Mouse (Mus musculus): Measurements from ENCODE around the gene Nppa. TPM values are rescaled to one million over a fixed set of nuclear protein-coding genes. Genes with fewer than 3 reads are reported as not detected.
A peak's percentile ranks its signal among the peaks of the same experiment; 100 is the strongest.
"Not testable (repeated sequence)": the region's sequence is repeated elsewhere in the genome, so short reads cannot be mapped to it uniquely, and the experiment has no call there.

Nppa gene
- total RNA-seq, 2 experiments from 2014 or later = 0.42 to 0.62 TPM

DNA sequence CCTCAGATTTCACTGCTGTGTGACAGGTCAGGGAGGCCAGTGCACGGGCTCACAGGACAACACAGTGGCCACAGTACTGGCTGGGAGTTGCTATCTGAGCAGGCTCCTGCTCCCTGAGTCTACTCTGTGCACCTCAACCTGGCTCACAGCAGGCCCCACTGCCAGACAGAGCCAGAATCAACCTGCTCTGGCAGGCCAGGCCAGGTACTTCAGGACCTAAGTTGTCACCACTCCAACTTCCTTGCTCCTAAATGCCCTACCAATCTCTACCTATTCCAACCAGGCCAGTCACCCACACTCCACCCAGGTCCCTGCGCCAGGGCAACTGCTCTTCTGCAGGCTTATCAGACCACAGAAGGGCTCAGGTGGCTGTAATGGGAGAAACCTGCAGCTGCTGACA is 9.1 kb downstream of the Nppa start:
- intact Hi-C loops (cut with DNase I) = loop anchor here (10.0 kb wide), 1 partner anchor 125 kb away; no protein-coding TSS in a partner anchor
- no peak for DNase-seq

DNA sequence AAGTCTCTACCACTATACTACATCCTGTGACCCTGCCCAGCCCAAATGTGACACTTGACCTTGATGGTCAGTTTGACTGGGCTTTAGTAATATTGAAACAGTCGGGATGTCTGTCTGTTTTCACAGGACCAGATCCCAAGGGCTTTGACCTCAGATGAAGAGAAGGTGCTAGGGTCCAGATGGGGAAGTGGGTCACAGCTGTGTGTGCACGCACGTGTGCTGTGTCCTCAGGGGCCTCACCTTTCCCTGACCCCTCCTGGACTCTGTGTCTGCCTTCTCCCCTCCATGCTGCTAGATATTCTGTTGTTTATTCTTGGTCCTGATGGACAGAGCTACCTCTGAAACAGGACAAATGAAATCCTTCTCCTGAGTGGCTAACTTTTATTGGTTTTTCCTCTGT is 10.8 kb downstream of the Nppa start:
- no peak for DNase-seq
- intact Hi-C loops (cut with DNase I) = loop anchor here (10.0 kb wide), 1 partner anchor 127 kb away; no protein-coding TSS in a partner anchor

DNA sequence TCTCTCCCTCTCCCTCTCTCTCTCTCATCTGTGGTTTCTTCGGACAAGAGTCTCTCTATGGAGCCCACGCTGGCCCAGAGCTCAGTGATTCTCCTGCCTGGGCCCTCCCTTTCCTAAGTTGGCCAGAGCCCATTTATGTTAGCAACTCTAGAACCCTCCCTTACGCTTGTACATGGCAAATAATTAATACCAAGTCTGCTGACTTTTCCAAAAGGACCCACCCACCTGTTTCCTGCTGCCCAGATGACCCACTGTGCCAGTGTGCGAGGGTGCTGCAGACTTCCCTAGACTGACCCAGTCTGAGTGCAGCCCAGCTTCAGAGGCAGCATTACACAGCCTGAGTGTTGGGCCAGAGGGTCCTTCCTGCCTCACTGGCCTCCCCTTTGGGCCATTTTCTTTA is 11.7 kb downstream of the Nppa start:
- intact Hi-C loops (cut with DNase I) = loop anchor here (10.0 kb wide), 1 partner anchor 127 kb away; no protein-coding TSS in a partner anchor
- no peak for DNase-seq

DNA sequence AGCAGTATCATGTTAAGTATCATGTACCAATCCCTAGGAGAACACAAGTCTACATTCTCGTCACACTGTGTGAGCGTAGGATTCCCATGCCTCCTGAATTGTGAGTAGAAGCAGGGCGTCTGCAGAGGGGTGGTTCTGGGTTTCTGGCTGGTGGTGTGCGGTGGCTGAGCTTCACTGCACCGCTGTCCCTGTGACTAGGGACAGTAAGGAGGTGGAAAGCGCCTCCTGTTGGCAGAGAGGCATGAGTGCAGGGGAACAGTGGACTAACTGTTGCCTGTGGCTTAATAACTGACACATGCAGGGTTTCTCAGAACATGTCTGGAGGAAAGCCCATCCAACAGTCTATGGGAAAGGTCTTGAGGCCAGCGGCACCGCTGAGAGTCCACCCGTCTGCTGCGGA is 14.9 kb downstream of the Nppa start:
- intact Hi-C loops (cut with DNase I) = loop anchor here (10.0 kb wide), 1 partner anchor 131 kb away; no protein-coding TSS in a partner anchor
- peak; percentile 17 for DNase-seq

DNA sequence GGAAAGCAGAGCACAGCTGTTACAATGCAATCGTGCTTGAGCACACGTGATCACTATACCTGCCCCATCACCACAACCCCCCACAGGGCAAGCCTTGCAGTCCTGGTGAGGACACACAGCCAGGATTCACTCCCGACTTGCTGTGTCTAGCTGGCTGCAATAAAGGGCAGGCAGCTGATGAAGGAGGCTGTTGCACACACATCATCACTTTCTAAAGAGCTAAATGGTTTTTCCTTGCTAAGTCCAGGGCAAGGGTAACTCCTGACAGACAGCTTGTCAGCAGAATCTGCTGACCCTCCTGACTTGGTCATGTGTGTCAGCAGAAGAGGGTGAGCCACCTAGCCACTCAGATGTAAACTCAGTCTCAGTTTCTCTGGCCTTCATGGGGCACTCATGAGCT is 16.5 kb downstream of the Nppa start:
- DNase-seq = no peak

DNA sequence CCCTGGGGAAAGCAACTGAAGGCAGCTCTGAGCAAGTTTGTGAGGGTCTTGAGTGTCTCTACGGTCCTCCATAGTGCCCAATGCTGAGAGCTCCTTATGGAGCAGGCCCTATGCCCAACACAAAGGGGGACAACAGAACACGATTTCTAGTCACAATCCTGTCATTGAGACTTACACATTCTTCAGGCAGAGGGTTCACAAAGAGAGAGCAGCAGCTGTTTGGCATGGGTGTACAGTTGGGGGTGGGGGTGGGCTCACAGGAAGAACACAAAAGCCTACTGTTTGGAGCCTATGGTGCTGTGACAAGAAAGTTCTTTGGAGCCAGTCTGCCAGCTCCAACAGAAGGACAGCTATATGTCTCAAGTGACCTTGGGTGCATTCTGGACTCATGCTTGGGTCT is 17.9 kb downstream of the Nppa start:
- intact Hi-C loops (cut with DNase I) = loop anchor here (10.0 kb wide), 1 partner anchor 134 kb away; no protein-coding TSS in a partner anchor

More for the DNA sequence above, 16.5 kb downstream of the Nppa start:
- intact Hi-C loops (cut with DNase I) = loop anchor here (10.0 kb wide), 1 partner anchor 132 kb away; no protein-coding TSS in a partner anchor

DNA sequence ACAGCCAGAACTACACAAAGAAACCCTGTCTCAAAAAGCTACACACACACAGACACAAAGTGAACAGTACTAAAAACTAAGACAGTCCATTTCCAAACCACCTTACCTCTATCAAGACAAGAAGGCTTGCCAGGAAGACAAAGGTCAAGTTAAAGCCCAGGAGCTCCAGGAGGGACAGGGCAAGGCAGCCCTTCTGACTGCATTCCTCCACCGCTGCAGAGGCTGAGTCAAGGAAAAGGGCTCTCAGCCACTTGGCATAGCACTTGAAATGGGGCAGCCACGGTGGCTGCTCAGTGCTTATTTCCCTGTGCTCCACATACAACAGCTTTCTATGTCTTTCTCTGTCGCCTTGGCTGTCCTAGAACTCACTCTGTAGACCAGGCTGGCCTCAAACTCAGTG is 23.5 kb downstream of the Nppa start:
- intact Hi-C loops (cut with DNase I) = no loop called here

More for the DNA sequence above, 17.9 kb downstream of the Nppa start:
- no peak for DNase-seq

DNA sequence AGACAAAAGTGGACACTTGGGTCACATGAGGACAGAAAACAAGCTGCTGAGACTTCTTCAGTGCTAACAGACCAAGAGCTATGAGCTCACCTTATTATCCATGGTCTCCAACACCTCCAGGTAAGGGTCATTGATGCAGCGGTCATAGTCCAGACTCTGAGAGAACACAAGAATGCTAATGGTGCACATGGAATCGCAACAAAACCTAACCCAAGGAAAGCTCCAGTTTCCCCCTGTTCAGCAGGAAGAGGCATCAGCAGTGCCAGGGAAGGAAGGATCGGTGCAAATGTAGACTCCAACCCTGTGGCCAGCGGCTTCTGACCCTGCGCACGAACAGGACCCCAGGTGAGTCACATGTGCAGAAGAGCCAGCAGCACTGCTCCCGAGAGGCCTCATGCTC is 28.8 kb downstream of the Nppa start:
- intact Hi-C loops (cut with DNase I) = no loop called here
- no peak for DNase-seq

More for the DNA sequence above, 23.5 kb downstream of the Nppa start:
- DNase-seq = no peak

DNA sequence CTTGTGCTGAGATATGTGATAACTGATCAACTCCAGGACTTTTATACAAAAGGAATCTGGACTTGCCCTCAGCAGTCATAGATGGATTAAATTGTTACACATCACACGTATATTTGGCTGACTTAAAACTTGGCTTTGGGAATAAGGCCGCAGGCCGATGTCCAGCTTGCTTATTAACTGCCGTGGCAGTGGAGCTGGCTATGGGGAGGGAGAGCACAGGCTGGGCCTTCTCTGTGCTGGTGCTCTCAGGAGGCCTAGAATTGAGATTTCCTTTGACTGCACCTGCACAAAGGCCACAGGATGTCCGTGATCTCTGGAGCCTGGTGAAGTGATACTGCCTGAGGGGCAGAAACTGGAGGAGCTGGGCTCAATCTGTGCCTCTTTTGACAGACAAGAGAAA is 30.0 kb downstream of the Nppa start:
- no peak for DNase-seq
- intact Hi-C loops (cut with DNase I) = no loop called here

DNA sequence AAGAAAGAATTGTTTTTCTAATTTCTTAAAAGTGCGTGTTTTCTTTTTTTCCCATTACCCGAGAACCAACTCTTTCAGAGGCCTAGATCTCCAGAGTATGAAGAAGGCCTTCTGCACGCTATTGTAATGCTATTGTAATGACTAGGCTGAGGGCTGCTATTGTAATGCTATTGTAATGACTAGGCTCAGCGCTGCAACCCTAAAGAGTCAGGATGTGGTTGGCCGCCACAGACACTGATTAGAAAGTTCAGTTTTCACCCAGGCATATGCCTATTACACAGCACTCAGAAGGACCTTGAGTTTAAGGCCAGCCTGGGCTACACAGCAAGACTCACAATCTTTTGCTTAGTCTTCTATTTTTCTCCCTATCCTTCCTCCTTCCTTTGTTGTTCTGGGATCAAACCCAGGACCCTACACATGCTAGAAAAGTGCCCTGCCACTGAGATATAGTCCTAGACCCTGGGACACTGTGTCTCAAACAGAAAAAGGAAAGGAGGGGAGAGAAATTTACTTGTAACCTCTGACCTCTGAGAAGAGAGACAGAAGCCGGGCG is 33.4 kb downstream of the Nppa start:
- intact Hi-C loops (cut with DNase I) = no loop called here
- no peak for DNase-seq

DNA sequence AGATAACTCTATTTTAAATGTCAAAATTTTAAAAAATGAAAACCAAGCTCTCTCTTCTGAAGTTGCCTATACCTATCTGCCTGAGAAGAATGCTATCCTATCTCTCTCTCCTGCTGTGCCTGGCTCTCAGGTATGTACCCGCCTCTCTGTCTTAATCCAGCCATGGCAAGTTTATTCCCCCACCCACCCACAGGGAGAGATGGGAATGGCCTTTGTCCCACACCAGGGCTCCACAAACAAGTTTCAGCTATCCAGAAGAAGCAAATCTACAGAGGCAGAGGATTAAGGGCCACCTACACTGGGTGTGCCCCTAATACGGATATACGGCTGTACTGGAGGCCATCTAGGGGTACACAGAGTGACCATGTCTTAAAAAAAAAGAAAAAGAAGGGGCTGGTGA is 34.9 kb downstream of the Nppa start:
- DNase-seq = no peak
- intact Hi-C loops (cut with DNase I) = no loop called here

DNA sequence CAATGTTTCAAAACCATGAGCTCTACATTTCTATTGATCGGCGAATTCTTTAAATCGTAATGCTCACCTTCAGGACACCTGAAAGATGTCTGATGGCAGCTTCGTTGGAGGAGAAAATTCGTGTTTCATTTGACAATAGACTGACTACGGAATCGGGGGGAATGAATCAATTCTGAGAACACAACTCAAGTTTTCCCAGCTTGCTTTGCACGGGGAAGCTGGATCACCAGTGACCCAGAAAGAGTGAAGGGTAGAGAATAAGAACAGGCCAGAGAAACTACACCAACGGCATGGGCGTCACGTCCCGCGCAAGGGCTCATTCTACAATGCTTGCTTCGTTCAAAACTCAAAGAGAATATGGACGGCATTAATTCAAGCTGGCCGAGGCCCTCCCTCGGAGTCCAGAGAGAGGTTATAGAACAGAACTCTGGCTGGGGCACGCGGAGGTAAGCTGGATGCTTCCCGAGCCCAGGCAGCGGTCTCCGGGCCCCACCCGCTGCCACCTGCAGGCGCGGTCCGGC is 37.6 kb downstream of the Nppa start:
- intact Hi-C loops (cut with DNase I) = no loop called here
- DNase-seq = no peak

DNA sequence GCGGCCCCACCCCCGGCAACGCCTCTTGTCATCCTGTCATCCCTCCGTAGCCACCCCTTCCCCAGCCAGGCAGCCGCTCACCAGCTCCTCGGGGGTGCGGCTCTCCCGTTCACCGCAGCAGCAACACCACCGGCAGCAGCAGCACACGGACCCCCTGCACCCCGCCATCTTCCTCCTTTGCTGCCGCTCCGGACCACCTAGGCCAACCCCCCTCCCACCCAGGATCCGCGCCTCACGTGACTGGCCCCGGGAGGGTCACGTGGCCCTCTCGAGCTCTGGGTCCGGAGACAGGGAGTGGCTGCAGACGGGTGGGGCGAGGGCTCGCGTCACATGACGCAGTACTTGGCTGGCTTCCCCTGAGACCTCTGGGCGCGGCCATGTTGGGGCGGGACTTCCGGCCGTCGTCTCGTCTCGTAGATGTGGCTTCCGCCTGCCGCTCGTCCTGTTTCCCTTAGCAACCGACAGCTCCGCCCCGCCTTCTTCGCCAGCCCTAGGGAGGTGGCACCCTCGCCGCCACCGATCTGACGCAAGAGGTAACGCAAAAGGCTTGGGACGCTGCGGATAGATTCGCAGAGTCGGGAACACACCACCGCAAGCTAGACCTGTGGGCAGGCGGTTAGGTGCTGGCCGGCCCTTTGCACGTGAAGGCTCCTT is 38.2 kb downstream of the Nppa start, which contains the start of the genes Clcn6 and Mthfr:
Clcn6 (minus strand) TSS at position 222 of the 654 bp plus-strand sequence.
Mthfr (plus strand) TSS at position 478 of the 654 bp plus-strand sequence.
- intact Hi-C loops (cut with DNase I) = no loop called here
- peak; percentile 100 for DNase-seq

DNA sequence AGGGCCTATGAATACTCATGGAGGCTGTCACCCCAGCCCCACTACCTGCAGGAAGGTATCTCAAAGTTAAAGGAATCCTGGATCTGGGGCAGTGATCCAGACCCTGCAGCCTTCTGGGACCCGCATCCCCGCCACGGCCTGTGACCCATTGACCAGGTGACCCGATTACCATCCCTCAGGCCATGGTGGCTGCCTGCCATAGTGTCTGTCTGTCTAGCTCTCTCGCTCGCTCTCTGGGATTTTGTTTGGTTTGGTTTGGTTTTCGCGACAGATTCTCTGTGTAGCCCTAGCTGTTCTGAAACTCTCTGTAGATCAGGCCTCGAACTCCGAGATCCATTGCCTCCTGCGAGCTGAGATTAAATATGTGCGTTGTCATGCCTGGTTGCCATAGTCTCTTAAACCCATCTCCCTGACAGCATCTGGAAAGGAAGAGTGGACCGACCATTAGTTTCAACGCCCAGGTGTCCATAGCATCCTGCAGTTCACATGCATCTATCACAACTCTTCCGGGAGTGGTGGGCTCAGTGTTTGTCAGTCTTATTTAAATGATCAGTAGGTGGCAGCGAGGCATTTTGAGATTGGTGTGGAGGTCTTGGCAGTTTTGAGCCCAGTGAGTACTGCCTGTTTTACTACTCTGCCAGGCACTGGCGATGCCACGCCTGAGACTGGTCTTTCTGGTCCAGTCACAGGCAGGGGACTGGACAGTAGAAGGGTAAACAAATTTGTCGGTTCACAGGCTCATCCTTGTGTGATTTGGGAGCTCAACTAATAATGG is 38.9 kb downstream of the Nppa start:
- intact Hi-C loops (cut with DNase I) = no loop called here
- peak; percentile 53 for DNase-seq

DNA sequence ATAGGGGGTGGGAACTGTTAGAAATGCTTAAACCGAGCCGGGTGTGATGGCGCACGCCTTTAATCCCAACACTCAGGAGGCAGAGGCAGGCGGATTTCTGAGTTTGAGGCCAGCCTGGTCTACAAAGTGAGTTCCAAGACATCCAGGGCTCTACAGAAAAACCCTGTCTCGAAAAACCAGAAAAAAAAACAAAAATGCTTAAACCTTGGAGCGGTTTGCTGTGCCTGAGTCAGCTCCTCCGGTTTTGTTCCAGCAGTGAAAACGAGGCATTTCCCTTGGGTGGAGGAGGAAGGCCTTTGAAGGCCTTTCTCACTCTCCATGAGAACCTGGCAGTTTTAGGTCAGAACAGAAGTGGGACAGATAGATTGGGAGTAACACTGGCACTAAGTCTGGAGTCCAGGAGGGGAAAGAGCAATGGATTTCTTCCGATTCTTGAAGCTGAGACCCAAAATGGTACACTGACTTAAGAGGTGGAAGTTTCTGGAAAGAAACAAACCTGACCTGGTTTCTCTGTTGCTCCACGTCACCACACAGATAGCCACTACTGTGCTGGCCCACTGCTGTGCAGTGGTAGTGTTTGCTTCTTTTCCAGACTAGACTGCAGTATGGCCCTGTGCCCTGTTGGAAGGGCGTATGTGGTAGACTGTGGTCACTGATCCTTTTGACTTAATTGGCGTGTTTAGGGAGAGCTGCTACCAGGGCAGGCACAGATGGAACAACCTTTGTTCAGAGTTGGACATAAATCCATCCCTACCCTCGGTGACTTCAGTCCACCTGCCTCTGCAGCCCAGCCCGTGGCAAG is 39.7 kb downstream of the Nppa start:
- DNase-seq = no peak
- intact Hi-C loops (cut with DNase I) = no loop called here

DNA sequence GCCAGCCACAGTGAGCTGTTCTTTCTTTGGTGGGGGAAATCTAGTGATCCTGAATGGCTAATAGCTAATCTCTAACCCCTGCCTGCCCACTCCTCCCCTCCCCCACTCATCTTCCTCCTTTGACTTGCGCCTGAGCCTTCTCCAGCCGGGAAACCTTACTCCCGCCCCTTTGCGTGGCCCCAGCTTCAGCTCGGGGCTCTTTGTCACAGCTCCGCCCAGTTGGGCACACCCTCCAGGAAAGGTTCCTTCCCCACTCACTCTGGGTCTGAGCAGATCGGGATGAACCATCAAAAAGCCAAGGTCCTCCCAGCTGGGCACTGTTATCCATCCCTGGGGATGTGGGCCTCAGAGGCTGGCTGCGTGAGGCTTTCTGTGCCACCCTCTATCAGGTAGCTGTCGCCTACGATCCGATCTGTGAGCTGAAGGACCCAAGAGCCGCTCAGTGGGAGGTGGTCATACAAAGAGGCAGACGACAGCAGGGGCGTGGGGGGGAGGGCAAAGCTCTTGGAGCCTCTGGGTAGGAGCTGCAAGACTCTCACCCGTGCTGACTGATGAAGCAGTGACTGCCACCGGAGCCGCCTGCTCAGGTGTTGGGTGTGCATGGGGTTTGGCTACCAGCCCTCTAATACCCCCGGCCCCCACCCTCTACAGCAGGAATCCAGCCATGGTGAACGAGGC is 40.5 kb downstream of the Nppa start:
- intact Hi-C loops (cut with DNase I) = no loop called here
- DNase-seq = peak; percentile 65

DNA sequence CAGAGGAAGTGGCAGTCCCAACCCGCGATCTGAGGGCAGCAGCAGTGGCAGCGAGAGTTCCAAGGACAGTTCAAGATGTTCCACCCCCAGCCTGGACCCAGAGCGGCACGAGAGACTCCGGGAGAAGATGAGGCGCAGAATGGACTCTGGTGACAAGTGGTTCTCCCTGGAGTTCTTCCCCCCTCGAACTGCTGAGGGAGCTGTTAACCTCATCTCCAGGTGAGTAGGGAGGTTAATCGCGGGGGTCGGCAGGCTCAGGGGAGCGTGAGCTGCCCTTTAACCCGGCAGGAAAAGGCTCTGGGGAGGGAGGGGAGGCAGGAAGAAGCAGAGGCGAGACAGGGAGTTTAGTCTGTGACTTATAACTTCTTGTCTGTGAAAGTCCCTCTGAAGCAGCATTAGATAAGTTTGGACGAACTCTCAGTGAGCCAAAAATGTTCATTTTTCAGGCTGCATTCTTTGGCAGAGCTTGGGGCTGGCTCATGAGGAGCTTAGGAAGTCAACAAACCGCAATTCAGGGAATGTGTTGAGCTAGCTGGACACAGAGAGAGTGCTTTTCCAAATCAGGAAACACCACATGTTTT is 41.2 kb downstream of the Nppa start:
- intact Hi-C loops (cut with DNase I) = no loop called here
- DNase-seq = no peak

DNA sequence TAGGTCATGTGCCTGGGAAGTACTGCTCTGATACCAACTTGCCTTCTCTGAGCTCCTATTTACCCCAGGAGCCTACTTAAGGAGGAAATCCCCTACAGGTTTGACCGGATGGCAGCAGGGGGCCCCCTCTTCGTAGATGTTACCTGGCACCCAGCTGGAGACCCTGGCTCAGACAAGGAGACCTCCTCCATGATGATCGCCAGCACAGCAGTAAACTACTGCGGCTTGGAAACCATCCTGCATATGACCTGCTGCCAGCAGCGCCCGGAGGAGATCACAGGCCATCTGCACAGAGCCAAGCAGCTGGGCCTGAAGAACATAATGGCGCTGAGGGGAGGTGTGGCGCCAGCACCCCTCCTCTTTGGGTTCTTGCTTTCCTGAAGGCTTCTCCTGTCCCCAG is 42.8 kb downstream of the Nppa start:
- peak; percentile 47 for DNase-seq
- intact Hi-C loops (cut with DNase I) = not testable (repeated sequence)

DNA sequence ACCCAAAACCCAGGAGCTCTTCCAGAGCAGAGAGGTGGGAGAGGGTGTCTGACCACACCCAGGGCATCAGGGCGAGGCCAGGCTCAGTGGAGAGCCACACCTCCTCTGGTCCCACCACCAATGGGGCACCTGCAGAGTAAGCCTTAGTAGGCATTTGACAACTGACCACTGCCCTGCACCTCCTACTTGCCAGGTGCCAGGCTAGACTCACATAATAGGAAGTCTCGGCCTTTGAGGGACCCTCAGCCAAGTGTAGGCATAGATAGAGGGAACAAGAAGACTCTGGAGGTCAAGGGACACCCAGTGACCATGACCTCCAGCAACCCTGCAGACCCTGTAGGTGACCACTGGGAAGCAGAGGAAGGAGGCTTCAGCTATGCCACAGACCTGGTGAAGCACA is 43.6 kb downstream of the Nppa start:
- intact Hi-C loops (cut with DNase I) = no loop called here
- no peak for DNase-seq

All from left cerebral cortex, postnatal 4 days (tissue).